Mouse (Mus musculus) embryo, embryonic 10 days (tissue): ENCODE measurements at regions not wholly inside any gene's neighbourhood (a gene's known extent, or its start where the extent isn't known, plus 50 kb on each side); places are given as distances from the start of the nearest gene placed in this dataset.
A peak's percentile ranks its signal among the peaks of the same experiment; 100 is the strongest.

Experiments
- DNase-seq: peaks from one replicate; pipeline ENCODE4 v3.0.0-alpha.2; 2015; ENCODE audit warnings: low spot score

- peak; percentile 39 for DNase-seq
These were observed 209.5 kb downstream of the Mreg start for GRCm38 (mm10) chr1:72002471-72003116.

GRCm38 (mm10) chr1:72000741-72001140 is 211.4 kb downstream of the Mreg start:
- DNase-seq, result no peak

GRCm38 (mm10) chr1:71996828-71997227 is 215.3 kb downstream of the Mreg start:
- no peak for DNase-seq

DNA sequence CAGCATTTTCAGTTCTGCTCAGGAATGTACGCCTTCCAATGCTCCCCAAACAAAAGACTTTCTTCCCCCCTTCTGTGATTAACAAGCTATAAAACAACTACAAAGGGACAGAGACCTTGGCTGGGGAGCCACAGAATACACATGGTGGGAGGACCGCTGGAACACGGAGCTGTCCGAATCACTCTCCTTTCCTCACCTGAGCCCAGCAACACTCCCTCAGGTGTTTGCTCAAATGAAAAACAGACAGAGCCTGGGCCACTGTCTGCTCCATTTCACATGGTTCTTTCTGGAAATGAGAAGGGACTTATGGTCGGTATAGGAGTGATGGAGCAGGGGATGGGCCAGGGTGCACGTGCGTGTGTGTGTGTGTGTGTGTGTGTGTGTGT is 215.9 kb downstream of the Mreg start:
- no peak for DNase-seq

DNA sequence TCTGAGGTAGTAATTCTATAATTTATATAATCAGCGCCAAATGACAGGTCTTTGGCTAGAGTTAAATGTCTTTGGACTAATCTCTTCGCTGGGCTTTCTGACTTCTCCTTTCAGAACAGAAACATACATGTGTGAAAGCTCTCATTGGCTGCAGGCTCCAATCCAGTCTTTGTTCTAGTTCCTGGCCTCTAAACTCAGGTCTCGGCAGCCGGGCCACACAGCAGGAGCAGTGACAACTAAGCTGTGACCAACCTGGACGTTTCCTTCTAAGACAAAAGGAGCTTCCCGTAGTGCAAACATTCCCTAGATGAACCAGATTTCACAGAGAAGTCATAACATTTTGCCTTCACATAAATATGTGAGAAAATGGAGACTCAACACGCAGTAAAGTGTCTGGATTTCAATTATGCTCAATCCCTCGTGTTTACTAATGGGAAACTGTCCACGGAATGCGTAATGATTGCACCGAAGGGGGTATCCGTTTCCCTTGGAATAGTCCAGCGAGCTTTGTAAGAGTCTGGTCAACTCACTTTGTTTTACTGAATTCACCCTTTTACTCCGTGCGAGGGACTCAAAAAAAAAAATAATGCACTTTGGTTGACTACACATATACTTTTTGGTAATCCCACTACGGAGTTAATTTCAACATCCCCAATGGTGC is 216.4 kb downstream of the Mreg start:
- peak; percentile 14 for DNase-seq

- no peak for DNase-seq
These were observed 221.2 kb downstream of the Mreg start for GRCm38 (mm10) chr1:71990936-71991335.

GRCm38 (mm10) chr1:71988086-71988485 is 224.0 kb downstream of the Mreg start:
- no peak for DNase-seq

DNA sequence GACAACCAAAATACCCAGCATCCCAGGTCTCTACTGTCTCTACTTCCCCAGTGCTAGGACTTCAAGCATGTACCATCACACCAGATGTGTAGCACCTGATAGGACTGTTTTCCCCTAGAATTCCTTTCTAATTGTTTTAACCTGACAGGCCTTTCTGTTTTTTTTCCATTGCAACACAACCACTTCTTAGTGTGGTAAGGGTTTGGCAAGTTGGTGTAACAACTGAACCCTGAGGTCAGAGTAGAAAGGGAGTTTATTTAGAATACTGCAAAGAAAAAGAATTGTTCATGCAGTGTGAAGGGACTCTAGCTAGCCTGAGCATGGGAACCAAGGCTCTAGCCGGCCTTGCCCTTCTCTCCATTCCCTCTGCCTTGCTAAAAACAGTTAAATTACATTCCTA is 226.1 kb downstream of the Mreg start:
- DNase-seq, result no peak

GRCm38 (mm10) chr1:71983786-71984185 is 228.3 kb downstream of the Mreg start:
- no peak for DNase-seq

- no peak for DNase-seq
These were observed 229.5 kb downstream of the Mreg start for GRCm38 (mm10) chr1:71982423-71983262.

DNA sequence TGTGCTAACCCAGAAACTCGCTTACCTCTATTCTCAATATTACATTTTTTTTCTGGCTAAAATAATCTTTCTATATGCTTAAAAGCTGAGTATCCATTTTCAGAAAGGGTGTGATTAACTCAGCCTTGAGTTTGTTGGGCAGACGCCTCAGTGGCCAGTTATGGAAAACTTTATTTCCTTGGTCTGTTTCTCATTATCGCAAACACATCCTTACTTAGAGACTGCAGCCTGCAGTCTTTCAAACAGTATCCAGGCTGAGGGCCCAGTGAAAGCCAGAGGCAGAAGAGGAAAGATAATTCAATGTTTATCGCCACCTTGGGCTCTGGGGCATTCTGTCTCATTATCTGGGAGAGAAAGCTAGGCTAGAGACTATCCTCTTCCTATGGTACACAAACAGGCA is 231.5 kb downstream of the Mreg start:
- DNase-seq, result peak; percentile 17

DNA sequence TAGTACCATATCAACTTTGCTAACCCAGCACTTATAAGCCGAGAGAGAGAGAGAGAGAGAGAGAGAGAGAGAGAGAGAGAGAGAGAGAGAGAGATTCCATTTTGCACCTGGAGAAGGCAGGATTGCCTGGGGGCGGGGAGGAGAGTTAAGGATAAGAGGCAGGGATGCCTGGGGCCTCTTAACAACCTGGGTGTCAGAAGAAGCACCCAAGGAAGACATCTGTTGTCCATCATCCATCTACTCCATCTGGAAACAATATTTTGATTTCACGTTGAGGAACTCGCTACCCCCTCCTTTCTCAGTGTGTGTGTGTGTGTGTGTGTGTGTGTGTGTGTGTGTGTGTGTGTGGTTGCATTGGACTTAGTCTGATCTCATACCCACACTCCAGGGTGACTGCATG is 232.8 kb downstream of the Mreg start:
- peak; percentile 17 for DNase-seq

DNA sequence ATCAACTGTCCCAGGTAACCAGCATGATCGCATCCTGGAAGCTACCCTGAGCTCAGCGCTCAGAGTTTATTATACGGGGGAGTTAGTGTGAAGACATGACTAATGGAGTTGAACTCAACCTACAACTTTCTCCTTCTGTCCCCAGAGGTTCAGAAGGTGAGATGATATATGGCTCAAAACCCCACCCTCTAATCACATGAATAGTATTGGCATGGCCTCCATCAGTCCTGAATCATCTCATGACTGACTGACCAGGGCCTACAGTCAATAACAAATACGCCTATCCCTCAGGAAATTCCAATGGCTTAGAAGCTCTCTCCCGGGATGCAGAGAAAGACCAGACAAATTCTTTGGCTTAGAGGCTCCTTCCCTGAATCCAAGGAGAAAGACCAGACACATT is 234.7 kb downstream of the Mreg start:
- no peak for DNase-seq

- DNase-seq, result no peak
These were observed 237.4 kb downstream of the Mreg start for GRCm38 (mm10) chr1:71974715-71975114.

DNA sequence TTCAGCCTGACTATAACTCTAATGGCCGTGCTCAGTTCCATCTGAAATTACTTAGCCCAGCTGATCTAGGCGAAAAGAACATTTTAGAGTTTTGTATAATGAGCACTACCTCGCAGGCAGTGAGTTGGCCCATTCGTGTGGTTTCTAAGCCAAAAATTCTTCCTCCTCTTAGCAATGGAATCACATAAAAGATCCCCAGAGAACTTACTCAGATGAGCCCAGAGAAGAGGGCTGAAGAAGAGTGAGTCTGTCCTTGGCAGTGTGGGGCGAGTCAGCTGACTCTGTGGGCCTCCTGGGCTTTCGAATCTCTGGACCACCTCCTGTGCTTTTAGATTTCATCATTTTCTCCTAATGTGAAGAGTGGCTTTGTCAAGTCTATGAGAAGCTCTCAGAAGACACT is 240.2 kb downstream of the Mreg start:
- DNase-seq, result no peak

DNA sequence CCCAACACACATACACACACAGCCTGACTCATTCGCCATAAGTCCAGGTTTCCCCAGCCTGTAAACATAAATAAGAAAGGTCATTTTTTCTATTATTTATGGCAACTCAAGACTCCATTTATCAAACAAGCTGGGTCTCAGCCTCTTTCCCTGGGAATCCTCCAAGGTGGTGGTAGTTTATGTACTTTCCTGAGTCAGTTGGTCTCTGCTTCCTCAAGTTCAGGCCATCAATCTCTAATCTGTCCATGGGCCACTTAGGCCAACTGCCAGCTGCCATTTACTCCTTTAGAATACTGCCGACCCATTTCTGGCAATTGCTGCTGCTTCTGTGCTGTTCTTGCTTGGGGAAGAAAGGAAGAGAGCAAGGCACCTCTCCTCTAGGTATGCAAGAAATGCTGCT is 241.3 kb downstream of the Mreg start:
- DNase-seq, result no peak

- no peak for DNase-seq
These were observed 244.5 kb downstream of the Mreg start for GRCm38 (mm10) chr1:71967574-71968104.

GRCm38 (mm10) chr1:71964450-71965126 is 247.5 kb downstream of the Mreg start:
- DNase-seq, result no peak

- DNase-seq, result no peak
These were observed 255.2 kb downstream of the Mreg start for GRCm38 (mm10) chr1:71956940-71957339.

GRCm38 (mm10) chr1:71955331-71955730 is 256.8 kb downstream of the Mreg start:
- no peak for DNase-seq

- DNase-seq, result no peak
These were observed 258.8 kb downstream of the Mreg start for GRCm38 (mm10) chr1:71953292-71953691.

DNA sequence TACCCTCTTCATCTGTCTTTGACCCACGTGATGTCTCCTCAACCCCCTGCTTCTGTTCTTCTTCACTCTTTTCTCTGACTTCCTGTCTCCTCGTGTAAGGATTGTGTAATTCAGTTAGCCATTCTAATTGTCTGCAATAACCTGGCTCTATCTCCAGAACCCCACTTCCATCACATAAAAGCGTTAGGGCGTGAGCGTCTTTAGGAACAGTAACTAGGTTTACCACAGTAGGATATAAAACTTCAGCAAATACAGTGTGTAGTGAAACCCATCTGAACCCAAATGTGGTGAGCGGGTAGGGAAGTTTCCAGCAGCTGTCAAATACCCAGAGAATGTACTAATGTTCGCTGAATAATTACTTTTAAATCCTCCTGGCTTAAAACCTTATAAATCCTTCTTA is 262.6 kb downstream of the Mreg start:
- DNase-seq, result no peak
